Mouse (Mus musculus) liver, embryonic 14.5 days (tissue): ENCODE measurements around the gene Olfr568. TPM values are rescaled to one million over a fixed set of nuclear protein-coding genes. Genes with fewer than 3 reads are reported as not detected.

Experiments used
- ATAC-seq: fragments of 200-750 bp; cut with Nextera tagmentation; 2 replicates; pipeline ENCODE4 v1.8.0; 2017; ENCODE audit warnings: moderate number of reproducible peaks, mild to moderate bottlenecking, moderate library complexity; ENCODE audit not compliant: insufficient read depth
- DNase-seq, 3 experiments: peaks; one replicate each; pipeline ENCODE4 v3.0.0-alpha.2; 2012 to 2013; ENCODE audit warnings: low read depth in 3 of 3, low spot score in 3 of 3
- H3K27ac ChIP-seq: fragments of 300-500 bp; sonication (generic); 2 replicates; pipeline ENCODE4 v1.5.1; 2014; ENCODE audit warnings: moderate library complexity, mild to moderate bottlenecking, control low read depth, inconsistent platforms
- H3K27me3 ChIP-seq: fragments of 300-500 bp; sonication (generic); 2 replicates; pipeline ENCODE4 v1.6.1; 2014; ENCODE audit warnings: mild to moderate bottlenecking, low read length, moderate library complexity; ENCODE audit not compliant: control insufficient read depth, insufficient read depth
- H3K36me3 ChIP-seq: fragments of 300-500 bp; sonication (generic); replicated peaks from 2 replicates; pipeline ENCODE4 v1.6.1; 2014; ENCODE audit warnings: low read depth; ENCODE audit not compliant: control insufficient read depth, insufficient read depth
- H3K4me1 ChIP-seq, 2 experiments: fragments of 200-500 bp in 1 of 2; fragments of 300-500 bp in 1 of 2; sonication (generic) in 1 of 2; replicated peaks; 2 replicates each; pipeline ENCODE4 v1.6.1; 2012 to 2014; ENCODE audit warnings: antibody characterized with exemption in 1 of 2, inconsistent platforms in 1 of 2, low read length in 1 of 2; ENCODE audit not compliant: control insufficient read depth in 2 of 2, insufficient read depth in 2 of 2
- H3K4me2 ChIP-seq: fragments of 300-500 bp; sonication (generic); 2 replicates; pipeline ENCODE4 v1.6.1; 2014; ENCODE audit warnings: low read depth, mild to moderate bottlenecking, control low read depth, moderate library complexity
- H3K4me3 ChIP-seq, 2 experiments: fragments of 200-500 bp in 1 of 2; fragments of 300-500 bp in 1 of 2; sonication (generic) in 1 of 2; 2 replicates each; pipeline ENCODE4 v1.5.1; 2012 to 2014; ENCODE audit warnings: low read depth in 2 of 2, low read length in 2 of 2, mild to moderate bottlenecking in 2 of 2, control low read depth in 1 of 2, inconsistent platforms in 1 of 2, moderate library complexity in 1 of 2; ENCODE audit not compliant: insufficient read depth in 1 of 2
- H3K9ac ChIP-seq: fragments of 300-500 bp; sonication (generic); replicated peaks from 2 replicates; pipeline ENCODE4 v1.6.1; 2014; ENCODE audit warnings: mild to moderate bottlenecking, control low read depth, moderate library complexity
- H3K9me3 ChIP-seq: fragments of 300-500 bp; sonication (generic); 2 replicates; pipeline ENCODE4 v1.6.1; 2016; ENCODE audit warnings: low read length, mixed read lengths; ENCODE audit not compliant: control insufficient read depth
- CTCF ChIP-seq: IDR thresholded peaks from 2 replicates; pipeline ENCODE4 v1.5.1; 2016; ENCODE audit warnings: antibody characterized with exemption, low read depth, control low read depth
- EP300 ChIP-seq: IDR thresholded peaks from 2 replicates; pipeline ENCODE4 v1.6.1; 2016; ENCODE audit warnings: antibody characterized with exemption, low read depth
- WGBS: fragments of 180-500 bp; shearing (Covaris S2); extraction: QIAGEN DNeasy Blood & Tissue Kit; methylation state at CpG from one replicate; pipeline ENCODE4 v1.1.7; 2014; ENCODE audit not compliant: insufficient replicate concordance; 5-methylcytosine and 5-hydroxymethylcytosine counted together
- polyA plus RNA-seq, 2 experiments: library from polyadenylated mRNA; depleted of rRNA in 1 of 2; stranded (reverse) in 1 of 2; unstranded in 1 of 2; fragments of >200 nt; fragmentation: Nextera tagmentation in 1 of 2; extraction: Ambion mirVana in 1 of 2; gene quantifications; 2 replicates each; pipeline versions ENCODE4 v1.2.1 to v1.2.3; 2012 to 2014

Olfr568 gene
- polyA plus RNA-seq, 2 experiments: not detected

- ATAC-seq: no peak
- Histone ChIP-seq H3K36me3 (no peaks in the 10 kb centered on the region), H3K4me1 (no peaks in the 10 kb centered on the region), H3K4me2 (no peak overlapping the region), H3K27me3 (no peaks in the 10 kb centered on the region), H3K9ac (no peak overlapping the region), H3K4me3 (no peak overlapping the region), H3K27ac (no peak overlapping the region), H3K9me3 (no peaks in the 10 kb centered on the region)
- no peak for DNase-seq
- WGBS: 49% methylated on average over 5 of the region's 5 CpGs
- TF ChIP-seq CTCF (no peak), EP300 (no peak)
These were observed 39.5 kb downstream of the Olfr568 start for GRCm38 (mm10) chr7:102916405-102916804.

GRCm38 (mm10) chr7:102917032-102917875, 40.3 kb downstream of the Olfr568 start, which contains the start of gene Olfr571:
Gene Olfr571 (minus strand): TSS chr7:102917536.
- H3K36me3 ChIP-seq: no peaks in the 10 kb centered on the region
- no peak within 1 kb of the TSS for H3K4me3 ChIP-seq
- no peaks in the 10 kb centered on the region for H3K4me1 ChIP-seq
- no peak within 1 kb of the TSS for H3K9ac ChIP-seq
- H3K9me3 ChIP-seq: no peaks in the 10 kb centered on the region
- WGBS: 34% methylated on average over 4 of the region's 4 CpGs
- H3K27ac ChIP-seq: no peak within 1 kb of the TSS
- no peak for TF ChIP-seq EP300
- no peak for TF ChIP-seq CTCF
- DNase-seq (no peak), ATAC-seq (no peak)
- H3K4me2 ChIP-seq: no peak within 1 kb of the TSS
- no peaks in the 10 kb centered on the region for H3K27me3 ChIP-seq

- no peak for ATAC-seq
These were observed 42.7 kb downstream of the Olfr568 start for GRCm38 (mm10) chr7:102919632-102920031.

GRCm38 (mm10) chr7:102924109-102924508, 47.2 kb downstream of the Olfr568 start, which contains the start of gene Olfr572:
Gene Olfr572 (plus strand): TSS chr7:102924409.
- Histone ChIP-seq H3K4me3 (no peak within 1 kb of the TSS), H3K9me3 (no peaks in the 10 kb centered on the region), H3K27ac (no peak within 1 kb of the TSS), H3K27me3 (no peaks in the 10 kb centered on the region), H3K4me2 (no peak within 1 kb of the TSS), H3K9ac (no peak within 1 kb of the TSS), H3K36me3 (no peaks in the 10 kb centered on the region), H3K4me1 (no peaks in the 10 kb centered on the region)
- TF ChIP-seq CTCF (no peak), EP300 (no peak)
- no peak for ATAC-seq
- no peak for DNase-seq
- 30% methylated on average over 1 of the region's 1 CpGs for WGBS

More at GRCm38 (mm10) chr7:102919632-102920031, 42.7 kb downstream of the Olfr568 start:
- no peak overlapping the region for H3K4me3 ChIP-seq
- no peaks in the 10 kb centered on the region for H3K36me3 ChIP-seq
- H3K4me1 ChIP-seq: no peaks in the 10 kb centered on the region
- H3K4me2 ChIP-seq: no peak overlapping the region
- no peaks in the 10 kb centered on the region for H3K27me3 ChIP-seq
- H3K9me3 ChIP-seq: no peaks in the 10 kb centered on the region
- peak; percentile 6 to 35 (median 33) for DNase-seq
- no peak for TF ChIP-seq EP300
- TF ChIP-seq CTCF: peak; percentile 57; the same call in 1 of the 2 replicates
- WGBS: 11% methylated on average over 1 of the region's 1 CpGs
- no peak overlapping the region for H3K9ac ChIP-seq
- no peak overlapping the region for H3K27ac ChIP-seq

- 27% methylated on average over 3 of the region's 3 CpGs for WGBS
- Histone ChIP-seq H3K9ac (no peak overlapping the region), H3K27ac (no peak overlapping the region), H3K4me3 (no peak overlapping the region), H3K4me1 (no peaks in the 10 kb centered on the region), H3K36me3 (no peaks in the 10 kb centered on the region), H3K4me2 (no peak overlapping the region), H3K9me3 (no peaks in the 10 kb centered on the region), H3K27me3 (no peaks in the 10 kb centered on the region)
- ATAC-seq: no peak
- TF ChIP-seq CTCF: no peak
- TF ChIP-seq EP300: no peak
- DNase-seq: no peak
These were observed 50.2 kb downstream of the Olfr568 start for GRCm38 (mm10) chr7:102927105-102927504.

Other genes starting within 250 kb of the Olfr568 start
- gene Olfr554, start 238.7 kb upstream of the Olfr568 start, polyA plus RNA-seq (2012; rRNA removed): not detected in 2 replicates
- not detected in 2 replicates for gene Olfr554, start 238.7 kb upstream of the Olfr568 start, polyA plus RNA-seq (2014; fragmentation: Nextera tagmentation; extraction: Ambion mirVana)
- gene Olfr555, start 218.3 kb upstream of the Olfr568 start, polyA plus RNA-seq (2012; rRNA removed): not detected in 2 replicates
- not detected in 2 replicates for gene Olfr555, start 218.3 kb upstream of the Olfr568 start, polyA plus RNA-seq (2014; fragmentation: Nextera tagmentation; extraction: Ambion mirVana)
- not detected in 2 replicates for gene Olfr556, start 212.2 kb upstream of the Olfr568 start, polyA plus RNA-seq (2012; rRNA removed)
- not detected in 2 replicates for gene Olfr556, start 212.2 kb upstream of the Olfr568 start, polyA plus RNA-seq (2014; fragmentation: Nextera tagmentation; extraction: Ambion mirVana)
- gene Trim68, start 189.8 kb upstream of the Olfr568 start, polyA plus RNA-seq (2012; rRNA removed): 1.8 and 2.3 TPM in 2 replicates
- 0.86 and 1.3 TPM in 2 replicates for gene Trim68, start 189.8 kb upstream of the Olfr568 start, polyA plus RNA-seq (2014; fragmentation: Nextera tagmentation; extraction: Ambion mirVana)
- not detected in 2 replicates for gene Olfr557, start 181.2 kb upstream of the Olfr568 start, polyA plus RNA-seq (2012; rRNA removed)
- not detected in 2 replicates for gene Olfr557, start 181.2 kb upstream of the Olfr568 start, polyA plus RNA-seq (2014; fragmentation: Nextera tagmentation; extraction: Ambion mirVana)
- gene Olfr558, start 174.9 kb upstream of the Olfr568 start, polyA plus RNA-seq (2012; rRNA removed): not detected in 2 replicates
- gene Olfr558, start 174.9 kb upstream of the Olfr568 start, polyA plus RNA-seq (2014; fragmentation: Nextera tagmentation; extraction: Ambion mirVana): not detected in 2 replicates
- not detected in 2 replicates for gene Olfr33, start 158.1 kb upstream of the Olfr568 start, polyA plus RNA-seq (2012; rRNA removed)
- not detected in 2 replicates for gene Olfr33, start 158.1 kb upstream of the Olfr568 start, polyA plus RNA-seq (2014; fragmentation: Nextera tagmentation; extraction: Ambion mirVana)
- gene Olfr559, start 149.6 kb upstream of the Olfr568 start, polyA plus RNA-seq (2012; rRNA removed): not detected in 2 replicates
- not detected in 2 replicates for gene Olfr559, start 149.6 kb upstream of the Olfr568 start, polyA plus RNA-seq (2014; fragmentation: Nextera tagmentation; extraction: Ambion mirVana)
- not detected in 2 replicates for gene Olfr560, start 117.8 kb upstream of the Olfr568 start, polyA plus RNA-seq (2012; rRNA removed)
- not detected in 2 replicates for gene Olfr560, start 117.8 kb upstream of the Olfr568 start, polyA plus RNA-seq (2014; fragmentation: Nextera tagmentation; extraction: Ambion mirVana)
- gene Olfr78, start 117.7 kb upstream of the Olfr568 start, polyA plus RNA-seq (2012; rRNA removed): 0.02 TPM in 2 replicates
- gene Olfr78, start 117.7 kb upstream of the Olfr568 start, polyA plus RNA-seq (2014; fragmentation: Nextera tagmentation; extraction: Ambion mirVana): not detected in 2 replicates
- gene Olfr561, start 105.9 kb upstream of the Olfr568 start, polyA plus RNA-seq (2012; rRNA removed): not detected in 2 replicates
- gene Olfr561, start 105.9 kb upstream of the Olfr568 start, polyA plus RNA-seq (2014; fragmentation: Nextera tagmentation; extraction: Ambion mirVana): not detected in 2 replicates
- not detected in 2 replicates for gene Olfr564, start 73.6 kb upstream of the Olfr568 start, polyA plus RNA-seq (2012; rRNA removed)
- gene Olfr564, start 73.6 kb upstream of the Olfr568 start, polyA plus RNA-seq (2014; fragmentation: Nextera tagmentation; extraction: Ambion mirVana): not detected in 2 replicates
- not detected in 2 replicates for gene Olfr566, start 18.4 kb upstream of the Olfr568 start, polyA plus RNA-seq (2012; rRNA removed)
- gene Olfr566, start 18.4 kb upstream of the Olfr568 start, polyA plus RNA-seq (2014; fragmentation: Nextera tagmentation; extraction: Ambion mirVana): not detected in 2 replicates
- not detected in 2 replicates for gene Olfr569, start 13.8 kb downstream of the Olfr568 start, polyA plus RNA-seq (2012; rRNA removed)
- not detected in 2 replicates for gene Olfr569, start 13.8 kb downstream of the Olfr568 start, polyA plus RNA-seq (2014; fragmentation: Nextera tagmentation; extraction: Ambion mirVana)
- not detected in 2 replicates for gene Olfr570, start 17.5 kb downstream of the Olfr568 start, polyA plus RNA-seq (2012; rRNA removed)
- gene Olfr570, start 17.5 kb downstream of the Olfr568 start, polyA plus RNA-seq (2014; fragmentation: Nextera tagmentation; extraction: Ambion mirVana): not detected in 2 replicates
- not detected in 2 replicates for gene Olfr571, start 40.4 kb downstream of the Olfr568 start, polyA plus RNA-seq (2012; rRNA removed)
- gene Olfr571, start 40.4 kb downstream of the Olfr568 start, polyA plus RNA-seq (2014; fragmentation: Nextera tagmentation; extraction: Ambion mirVana): not detected in 2 replicates
- not detected in 2 replicates for gene Olfr572, start 47.3 kb downstream of the Olfr568 start, polyA plus RNA-seq (2012; rRNA removed)
- gene Olfr572, start 47.3 kb downstream of the Olfr568 start, polyA plus RNA-seq (2014; fragmentation: Nextera tagmentation; extraction: Ambion mirVana): not detected in 2 replicates
- gene Olfr573-ps1, start 65.5 kb downstream of the Olfr568 start, polyA plus RNA-seq (2012; rRNA removed): not detected in 2 replicates
- gene Olfr573-ps1, start 65.5 kb downstream of the Olfr568 start, polyA plus RNA-seq (2014; fragmentation: Nextera tagmentation; extraction: Ambion mirVana): not detected in 2 replicates
- gene Olfr574, start 71.3 kb downstream of the Olfr568 start, polyA plus RNA-seq (2012; rRNA removed): not detected in 2 replicates
- not detected in 2 replicates for gene Olfr574, start 71.3 kb downstream of the Olfr568 start, polyA plus RNA-seq (2014; fragmentation: Nextera tagmentation; extraction: Ambion mirVana)
- gene Olfr575, start 81.7 kb downstream of the Olfr568 start, polyA plus RNA-seq (2012; rRNA removed): 0.01 TPM in 1 of 2 replicates, not detected in the other
- not detected in 2 replicates for gene Olfr575, start 81.7 kb downstream of the Olfr568 start, polyA plus RNA-seq (2014; fragmentation: Nextera tagmentation; extraction: Ambion mirVana)
- not detected in 2 replicates for gene Olfr576, start 85.5 kb downstream of the Olfr568 start, polyA plus RNA-seq (2012; rRNA removed)
- gene Olfr576, start 85.5 kb downstream of the Olfr568 start, polyA plus RNA-seq (2014; fragmentation: Nextera tagmentation; extraction: Ambion mirVana): not detected in 2 replicates
- gene Olfr577, start 98.8 kb downstream of the Olfr568 start, polyA plus RNA-seq (2012; rRNA removed): not detected in 2 replicates
- not detected in 2 replicates for gene Olfr577, start 98.8 kb downstream of the Olfr568 start, polyA plus RNA-seq (2014; fragmentation: Nextera tagmentation; extraction: Ambion mirVana)
- not detected in 2 replicates for gene Olfr578, start 112.2 kb downstream of the Olfr568 start, polyA plus RNA-seq (2012; rRNA removed)
- gene Olfr578, start 112.2 kb downstream of the Olfr568 start, polyA plus RNA-seq (2014; fragmentation: Nextera tagmentation; extraction: Ambion mirVana): not detected in 2 replicates
- gene Olfr582, start 160.9 kb downstream of the Olfr568 start, polyA plus RNA-seq (2012; rRNA removed): not detected in 2 replicates
- not detected in 2 replicates for gene Olfr582, start 160.9 kb downstream of the Olfr568 start, polyA plus RNA-seq (2014; fragmentation: Nextera tagmentation; extraction: Ambion mirVana)
- gene Olfr583, start 174.2 kb downstream of the Olfr568 start, polyA plus RNA-seq (2012; rRNA removed): not detected in 2 replicates
- gene Olfr583, start 174.2 kb downstream of the Olfr568 start, polyA plus RNA-seq (2014; fragmentation: Nextera tagmentation; extraction: Ambion mirVana): not detected in 2 replicates
- gene Olfr584, start 204.8 kb downstream of the Olfr568 start, polyA plus RNA-seq (2012; rRNA removed): not detected in 2 replicates
- gene Olfr584, start 204.8 kb downstream of the Olfr568 start, polyA plus RNA-seq (2014; fragmentation: Nextera tagmentation; extraction: Ambion mirVana): not detected in 2 replicates
- not detected in 2 replicates for gene Olfr585, start 220.6 kb downstream of the Olfr568 start, polyA plus RNA-seq (2012; rRNA removed)
- not detected in 2 replicates for gene Olfr585, start 220.6 kb downstream of the Olfr568 start, polyA plus RNA-seq (2014; fragmentation: Nextera tagmentation; extraction: Ambion mirVana)
- gene Olfr586, start 248.5 kb downstream of the Olfr568 start, polyA plus RNA-seq (2012; rRNA removed): not detected in 2 replicates
- not detected in 2 replicates for gene Olfr586, start 248.5 kb downstream of the Olfr568 start, polyA plus RNA-seq (2014; fragmentation: Nextera tagmentation; extraction: Ambion mirVana)